Mouse (Mus musculus) heart, adult 8-10 months (tissue): ENCODE measurements around the gene Gm7942. TPM values are rescaled to one million over a fixed set of nuclear protein-coding genes. Genes with fewer than 3 reads are reported as not detected.
"Not testable (repeated sequence)": the region's sequence is repeated elsewhere in the genome, so short reads cannot be mapped to it uniquely, and the experiment has no call there.

ENCODE experiments used
- DNase-seq: peaks from one replicate; pipeline ENCODE4 v3.0.0; 2022; ENCODE audit warnings: low spot score
- total RNA-seq, 4 experiments: library from RNA; stranded (reverse); gene quantifications; 2 replicates each; pipeline ENCODE4 v1.2.4; 2022

Gene Gm7942
- total RNA-seq: not detected

- not testable (repeated sequence) for DNase-seq
Measured at GRCm38 (mm10) chr5:95106638-95107037, at the start of gene Gm7942. Gm7942 (plus strand) TSS chr5:95106938.

Other genes with a start within 250 kb of the Gm7942 start
- not detected for gene Gm3183, start 241.5 kb upstream of the Gm7942 start, total RNA-seq
- not detected for gene Gm6367, start 118.3 kb upstream of the Gm7942 start, total RNA-seq
- not detected for gene Gm16513, start 75.7 kb downstream of the Gm7942 start, total RNA-seq
- gene Gm10424, start 165.8 kb downstream of the Gm7942 start, total RNA-seq: not detected
- gene Gm3259, start 199.0 kb downstream of the Gm7942 start, total RNA-seq: not detected